8 mouse cellular contexts compared by ENCODE assay signal in the genomic region with DNA sequence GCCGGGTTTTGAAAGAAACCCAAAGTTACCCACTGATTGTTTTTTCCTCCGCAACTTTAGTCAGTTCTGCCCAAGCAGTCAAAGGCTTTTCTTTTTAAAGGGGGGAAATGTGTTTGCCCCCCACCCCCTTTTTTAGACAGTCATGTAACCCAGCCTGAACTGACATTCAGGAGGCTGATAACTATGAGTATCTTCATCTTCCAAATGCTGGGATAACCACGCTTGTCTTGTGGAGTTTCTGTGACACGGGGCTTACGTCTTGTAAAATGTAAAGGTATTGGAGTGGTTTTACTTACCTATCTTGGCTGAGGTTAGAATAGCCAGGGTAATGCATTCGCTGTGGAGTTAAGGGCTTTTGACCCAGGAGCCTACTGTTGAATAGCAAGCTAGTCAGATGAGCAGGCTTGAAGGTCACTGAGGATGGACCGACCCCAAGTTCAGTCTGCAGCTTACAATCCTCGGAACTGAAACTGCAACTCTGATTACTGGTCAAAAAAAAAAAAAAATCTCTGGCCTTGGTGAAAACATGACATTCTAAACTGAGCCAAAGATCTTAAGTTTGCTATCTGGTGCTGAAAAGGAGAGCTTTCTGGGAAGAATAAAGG. TPM values are rescaled to one million over a fixed set of nuclear protein-coding genes. Genes with fewer than 3 reads are reported as not detected.
DNase-seq lines count a peak whose midpoint lies in the region; ATAC-seq and TF ChIP-seq lines count a peak whose summit lies in the region.

Gene Cisd2, minus strand, starts transcription at position 318 of the 605 bp plus-strand sequence.

- peak within 1 kb of the TSS; percentile 100 for H3K27ac ChIP-seq in spleen, adult 2 months (ENCODE audit: insufficient read depth, low read length)
- H3K27ac ChIP-seq in kidney, embryonic 14.5 days (ENCODE audit: low read depth, low read length), result peak within 1 kb of the TSS; percentile 93
- peak within 1 kb of the TSS; percentile 96 for H3K27ac ChIP-seq in liver, postnatal 0 days (ENCODE audit: low read depth)

- TF ChIP-seq EP300 in liver, postnatal 0 days (IDR thresholded peaks at IDR 0.05; ENCODE audit: low read depth), result no peak

- peak within 1 kb of the TSS; percentile 74 for H3K4me3 ChIP-seq in spleen, adult 2 months (ENCODE audit: extremely low read depth, insufficient read depth, insufficient read length)
- peak within 1 kb of the TSS; percentile 81 for H3K4me3 ChIP-seq in kidney, embryonic 14.5 days (ENCODE audit: low read length)
- H3K4me3 ChIP-seq in liver, postnatal 0 days (ENCODE audit: low read depth, low read length), result peak within 1 kb of the TSS; percentile 75

- no peak for TF ChIP-seq CTCF in spleen, adult 2 months (IDR thresholded peaks at IDR 0.05; ENCODE audit: extremely low read depth, insufficient read depth, insufficient read length, insufficient replicate concordance)
- TF ChIP-seq CTCF in liver, postnatal 0 days (IDR thresholded peaks at IDR 0.05; ENCODE audit: low read depth), result no peak

- H3K36me3 ChIP-seq in spleen, adult 2 months (ENCODE audit: control insufficient read depth, insufficient read depth, low read length), result no peaks in the 10 kb centered on the region
- no peaks in the 10 kb centered on the region for H3K36me3 ChIP-seq in kidney, embryonic 14.5 days (ENCODE audit: control insufficient read depth, insufficient read depth, low read length)
- no peaks in the 10 kb centered on the region for H3K36me3 ChIP-seq in liver, postnatal 0 days (replicated peaks; ENCODE audit: insufficient read depth, low read length)

- under 1% methylated on average over 8 of the region's 8 CpGs for WGBS in spleen, adult 2 months
- WGBS in kidney, embryonic 14.5 days, result 4% methylated on average over 8 of the region's 8 CpGs
- 2% methylated on average over 8 of the region's 8 CpGs for WGBS in liver, postnatal 0 days (ENCODE audit: insufficient replicate concordance)

- no peak for DNase-seq in spleen, adult 2 months (ENCODE audit: low read depth in 1 of 2, low spot score in 2 of 2)
- DNase-seq in spleen, adult 18-20 months, result no peak
- DNase-seq in c-Kit-negative CD71-positive TER-119-positive erythroid progenitor cells, embryonic 14.5 days (ENCODE audit: low read depth, low spot score), result peak; percentile 36
- no peak for DNase-seq in liver, postnatal 0 days
- no peak for DNase-seq in B cell, adult 2 months
- no peak for DNase-seq in cerebellum, adult 9-10 months

- H3K9ac ChIP-seq in kidney, embryonic 14.5 days (ENCODE audit: low read depth, low read length), result peak within 1 kb of the TSS; percentile 84
- H3K9ac ChIP-seq in liver, postnatal 0 days (replicated peaks), result peak within 1 kb of the TSS; percentile 87

- H3K4me2 ChIP-seq in kidney, embryonic 14.5 days (replicated peaks; ENCODE audit: low read depth, low read length), result peak within 1 kb of the TSS; percentile 78
- peak within 1 kb of the TSS; percentile 81 for H3K4me2 ChIP-seq in liver, postnatal 0 days (ENCODE audit: low read depth, low read length)

- no peaks in the 10 kb centered on the region for H3K27me3 ChIP-seq in spleen, adult 2 months (ENCODE audit: control insufficient read depth, insufficient read depth, low read length)
- H3K27me3 ChIP-seq in kidney, embryonic 14.5 days (ENCODE audit: control insufficient read depth, insufficient read depth, low read length), result no peaks in the 10 kb centered on the region
- H3K27me3 ChIP-seq in liver, postnatal 0 days (ENCODE audit: insufficient read depth, low read length), result no peaks in the 10 kb centered on the region

- ATAC-seq in granulocyte monocyte progenitor cell, adult 5-6 weeks (replicated peaks; ENCODE audit: poor library complexity, severe bottlenecking), result no peak; the same call in 1 of the 2 replicates
- peak; percentile 10 for ATAC-seq in kidney, embryonic 14.5 days (ENCODE audit: low FRiP score, low TSS enrichment)
- ATAC-seq in liver, postnatal 0 days, result peak; percentile 6

- no peak for TF ChIP-seq POLR2A in spleen, adult 2 months (IDR thresholded peaks at IDR 0.05; ENCODE audit: low read depth, low read length)

- H3K9me3 ChIP-seq in kidney, embryonic 14.5 days (ENCODE audit: control insufficient read depth, low read length), result no peaks in the 10 kb centered on the region
- H3K9me3 ChIP-seq in liver, postnatal 0 days (ENCODE audit: low read length), result no peaks in the 10 kb centered on the region

- H3K4me1 ChIP-seq in spleen, adult 2 months (ENCODE audit: control insufficient read depth, insufficient read depth, insufficient read length), result no peaks in the 10 kb centered on the region
- H3K4me1 ChIP-seq in kidney, embryonic 14.5 days (ENCODE audit: control insufficient read depth, insufficient read depth, low read length), result peaks cover 11% of the 10 kb centered on the region; the same call in 1 of the 2 replicates
- H3K4me1 ChIP-seq in liver, postnatal 0 days (ENCODE audit: insufficient read depth), result peaks cover 12% of the 10 kb centered on the region

RNA-seq across cellular contexts. Expression of gene Cisd2, which starts in this region (rescaled TPM):
- polyA plus RNA-seq in spleen, adult 2 months (2012; rRNA removed), result 19.1 and 20.1 TPM in 2 replicates
- 47.6 and 60.6 TPM in 2 replicates for total RNA-seq in granulocyte monocyte progenitor cell, adult 5-6 weeks (2014; fragmentation: Nextera tagmentation)
- total RNA-seq in granulocyte monocyte progenitor cell, adult 5-6 weeks (2017), result 35.9 and 48.9 TPM in 2 replicates
- polyA plus RNA-seq in kidney, embryonic 14.5 days (2014; fragmentation: Nextera tagmentation; extraction: Ambion mirVana), result 58.3 and 73.2 TPM in 2 replicates
- polyA plus RNA-seq in liver, postnatal 0 days (2015; fragmentation: Nextera tagmentation; extraction: Ambion mirVana), result 24.9 and 26.6 TPM in 2 replicates
